Mouse (Mus musculus): ENCODE data around the gene Glipr2. TPM values are rescaled to one million over a fixed set of nuclear protein-coding genes. Genes with fewer than 3 reads are reported as not detected.

Gene Glipr2
- polyA plus RNA-seq, 1 experiment from 2014 or later = 42.3 TPM

GRCm38 (mm10) chr4:43983756-43984155, 26.6 kb downstream of the Glipr2 start:
- ATAC-seq (ENCODE audit: low FRiP score) = no peak
- Histone ChIP-seq H3K27me3 (replicated peaks) (no peaks in the 10 kb centered on the region), H3K4me2 (no peak overlapping the region), H3K27ac (replicated peaks) (no peak overlapping the region), H3K4me1 (peaks cover 15% of the 10 kb centered on the region), H3K4me3 (replicated peaks) (no peak overlapping the region), H3K9ac (replicated peaks) (no peak overlapping the region), H3K36me3 (no peaks in the 10 kb centered on the region), H3K9me3 (replicated peaks) (no peaks in the 10 kb centered on the region)
- 93% methylated on average over 22 of the region's 22 CpGs for WGBS

- Histone ChIP-seq H3K27ac (replicated peaks) (no peak overlapping the region), H3K27me3 (replicated peaks) (no peaks in the 10 kb centered on the region), H3K9me3 (replicated peaks) (no peaks in the 10 kb centered on the region), H3K4me3 (replicated peaks) (no peak overlapping the region), H3K9ac (replicated peaks) (no peak overlapping the region), H3K36me3 (no peaks in the 10 kb centered on the region), H3K4me2 (no peak overlapping the region), H3K4me1 (peaks cover 10% of the 10 kb centered on the region)
- 94% methylated on average over 19 of the region's 19 CpGs for WGBS
- ATAC-seq (ENCODE audit: low FRiP score) = no peak
Measured at GRCm38 (mm10) chr4:43984326-43984725, 27.1 kb downstream of the Glipr2 start.

GRCm38 (mm10) chr4:43988976-43989375, 31.8 kb downstream of the Glipr2 start:
- Histone ChIP-seq H3K9me3 (replicated peaks) (no peaks in the 10 kb centered on the region), H3K4me3 (replicated peaks) (no peak overlapping the region), H3K4me1 (no peaks in the 10 kb centered on the region), H3K27ac (replicated peaks) (no peak overlapping the region), H3K4me2 (no peak overlapping the region), H3K36me3 (no peaks in the 10 kb centered on the region), H3K9ac (replicated peaks) (no peak overlapping the region), H3K27me3 (replicated peaks) (no peaks in the 10 kb centered on the region)
- ATAC-seq (ENCODE audit: low FRiP score) = no peak
- WGBS = 95% methylated on average over 3 of the region's 3 CpGs

GRCm38 (mm10) chr4:43993072-43993471, 35.9 kb downstream of the Glipr2 start:
- H3K27me3 ChIP-seq (replicated peaks) = no peaks in the 10 kb centered on the region
- WGBS = 94% methylated on average over 11 of the region's 11 CpGs

GRCm38 (mm10) chr4:43994342-43994741, 37.1 kb downstream of the Glipr2 start:
- Histone ChIP-seq H3K9me3 (replicated peaks) (no peaks in the 10 kb centered on the region), H3K9ac (replicated peaks) (no peak overlapping the region), H3K36me3 (no peaks in the 10 kb centered on the region), H3K27me3 (replicated peaks) (no peaks in the 10 kb centered on the region), H3K27ac (replicated peaks) (no peak overlapping the region), H3K4me3 (replicated peaks) (no peak overlapping the region), H3K4me1 (no peaks in the 10 kb centered on the region), H3K4me2 (no peak overlapping the region)
- WGBS = 80% methylated on average over 2 of the region's 2 CpGs
- ATAC-seq (ENCODE audit: low FRiP score) = no peak

More at GRCm38 (mm10) chr4:43993072-43993471, 35.9 kb downstream of the Glipr2 start:
- no peaks in the 10 kb centered on the region for H3K36me3 ChIP-seq
- H3K9me3 ChIP-seq (replicated peaks) = no peaks in the 10 kb centered on the region
- no peak overlapping the region for H3K9ac ChIP-seq (replicated peaks)
- H3K27ac ChIP-seq (replicated peaks) = no peak overlapping the region
- H3K4me1 ChIP-seq = no peaks in the 10 kb centered on the region
- no peak for ATAC-seq (ENCODE audit: low FRiP score)
- no peak overlapping the region for H3K4me3 ChIP-seq (replicated peaks)
- H3K4me2 ChIP-seq = no peak overlapping the region

GRCm38 (mm10) chr4:44003622-44004021, 46.4 kb downstream of the Glipr2 start:
- no peaks in the 10 kb centered on the region for H3K27me3 ChIP-seq (replicated peaks)
- WGBS = 89% methylated on average over 6 of the region's 6 CpGs
- H3K9ac ChIP-seq (replicated peaks) = no peak overlapping the region
- no peaks in the 10 kb centered on the region for H3K4me1 ChIP-seq
- no peak overlapping the region for H3K27ac ChIP-seq (replicated peaks)
- ATAC-seq (ENCODE audit: low FRiP score) = no peak
- no peaks in the 10 kb centered on the region for H3K9me3 ChIP-seq (replicated peaks)
- no peak overlapping the region for H3K4me2 ChIP-seq
- H3K36me3 ChIP-seq = no peaks in the 10 kb centered on the region
- H3K4me3 ChIP-seq (replicated peaks) = no peak overlapping the region

- no peak within 1 kb of the TSS for H3K27ac ChIP-seq (replicated peaks)
- 92% methylated on average over 5 of the region's 5 CpGs for WGBS
- H3K4me1 ChIP-seq = no peaks in the 10 kb centered on the region
- H3K36me3 ChIP-seq = no peaks in the 10 kb centered on the region
- ATAC-seq (ENCODE audit: low FRiP score) = no peak
- no peaks in the 10 kb centered on the region for H3K9me3 ChIP-seq (replicated peaks)
- no peaks in the 10 kb centered on the region for H3K27me3 ChIP-seq (replicated peaks)
- H3K4me2 ChIP-seq = no peak within 1 kb of the TSS
- no peak within 1 kb of the TSS for H3K9ac ChIP-seq (replicated peaks)
- H3K4me3 ChIP-seq (replicated peaks) = no peak within 1 kb of the TSS
Measured at GRCm38 (mm10) chr4:44004126-44004525, 46.9 kb downstream of the Glipr2 start, which contains the start of gene Clta. Gene Clta, plus strand, starts transcription at chr4:44004452.

GRCm38 (mm10) chr4:44004623-44005409, 47.6 kb downstream of the Glipr2 start:
- Histone ChIP-seq H3K4me1 (no peaks in the 10 kb centered on the region), H3K4me3 (replicated peaks) (no peak overlapping the region), H3K9ac (replicated peaks) (no peak overlapping the region), H3K9me3 (replicated peaks) (no peaks in the 10 kb centered on the region), H3K4me2 (no peak overlapping the region), H3K36me3 (no peaks in the 10 kb centered on the region), H3K27ac (replicated peaks) (no peak overlapping the region), H3K27me3 (replicated peaks) (no peaks in the 10 kb centered on the region)
- 66% methylated on average over 3 of the region's 3 CpGs for WGBS
- no peak for ATAC-seq (ENCODE audit: low FRiP score)

- Histone ChIP-seq H3K27ac (replicated peaks) (no peak overlapping the region), H3K4me3 (replicated peaks) (no peak overlapping the region), H3K4me1 (peaks cover 32% of the 10 kb centered on the region), H3K9me3 (replicated peaks) (no peaks in the 10 kb centered on the region), H3K27me3 (replicated peaks) (no peaks in the 10 kb centered on the region), H3K4me2 (no peak overlapping the region), H3K36me3 (no peaks in the 10 kb centered on the region), H3K9ac (replicated peaks) (no peak overlapping the region)
- ATAC-seq (ENCODE audit: low FRiP score) = no peak
- 97% methylated on average over 1 of the region's 1 CpGs for WGBS
Measured at GRCm38 (mm10) chr4:44010176-44010575, 53.0 kb downstream of the Glipr2 start.

- whole genome bisulfite sequencing = 44% methylated on average over 2 of the region's 2 CpGs
- Histone ChIP-seq H3K9me3 (replicated peaks) (no peaks in the 10 kb centered on the region), H3K4me3 (replicated peaks) (no peak overlapping the region), H3K27ac (replicated peaks) (no peak overlapping the region), H3K9ac (replicated peaks) (no peak overlapping the region), H3K4me1 (peaks cover 38% of the 10 kb centered on the region), H3K4me2 (no peak overlapping the region), H3K27me3 (replicated peaks) (no peaks in the 10 kb centered on the region), H3K36me3 (no peaks in the 10 kb centered on the region)
- ATAC-seq (ENCODE audit: low FRiP score) = no peak
Measured at GRCm38 (mm10) chr4:44010893-44011292, 53.7 kb downstream of the Glipr2 start.

GRCm38 (mm10) chr4:44011799-44012198, 54.6 kb downstream of the Glipr2 start:
- Histone ChIP-seq H3K9ac (replicated peaks) (peak overlapping the region; percentile 61), H3K27ac (replicated peaks) (peak overlapping the region; percentile 86), H3K36me3 (no peaks in the 10 kb centered on the region), H3K4me1 (peaks cover 46% of the 10 kb centered on the region), H3K9me3 (replicated peaks) (no peaks in the 10 kb centered on the region), H3K27me3 (replicated peaks) (no peaks in the 10 kb centered on the region), H3K4me3 (replicated peaks) (peak overlapping the region; percentile 65), H3K4me2 (peak overlapping the region; percentile 98)
- no peak for ATAC-seq (ENCODE audit: low FRiP score)
- WGBS = 78% methylated on average over 3 of the region's 3 CpGs
